Mouse (Mus musculus) MEL (cell line): ENCODE data around the gene Hs1bp3.

Source experiments
- CHD2 ChIP-seq: IDR thresholded peaks from 2 replicates; pipeline ENCODE4 v1.6.1; 2011; ENCODE audit warnings: low read length, improper control_type of control experiment
- CTCF ChIP-seq, 3 experiments: IDR thresholded peaks in 2 of 3; conservative IDR thresholded peaks in 1 of 3; 2 replicates each; pipeline ENCODE4 v1.5.1; 2011 to 2012; ENCODE audit warnings: low read length in 3 of 3, low read depth in 2 of 3, mild to moderate bottlenecking in 2 of 3, improper control_type of control experiment in 1 of 3, inconsistent platforms in 1 of 3, mixed read lengths in 1 of 3, moderate library complexity in 1 of 3; ENCODE audit not compliant: control insufficient read depth in 1 of 3, insufficient read depth in 1 of 3, poor library complexity in 1 of 3, severe bottlenecking in 1 of 3
- E2F4 ChIP-seq: IDR thresholded peaks from 2 replicates; pipeline ENCODE4 v1.6.1; 2011; ENCODE audit warnings: low read depth, low read length, improper control_type of control experiment, borderline replicate concordance
- ELF1 ChIP-seq: IDR thresholded peaks from 2 replicates; pipeline ENCODE4 v1.6.1; 2014; ENCODE audit warnings: low read depth, mild to moderate bottlenecking, inconsistent platforms, low read length, improper control_type of control experiment, moderate library complexity
- GABPA ChIP-seq: IDR thresholded peaks from 2 replicates; pipeline ENCODE4 v1.6.1; 2012; ENCODE audit warnings: low read depth, mild to moderate bottlenecking, inconsistent platforms, low read length, improper control_type of control experiment, moderate library complexity
- JUND ChIP-seq: IDR thresholded peaks from 2 replicates; pipeline ENCODE4 v1.6.1; 2011; ENCODE audit warnings: low read depth, mild to moderate bottlenecking, improper control_type of control experiment, low read length
- MAFK ChIP-seq: IDR thresholded peaks from 2 replicates; pipeline ENCODE4 v1.6.1; 2011; ENCODE audit warnings: low read depth, mild to moderate bottlenecking, low read length, improper control_type of control experiment, borderline replicate concordance
- MEF2A ChIP-seq: IDR thresholded peaks from 2 replicates; pipeline ENCODE4 v1.6.1; 2014; ENCODE audit warnings: low read depth, mild to moderate bottlenecking, inconsistent platforms, low read length, improper control_type of control experiment; ENCODE audit not compliant: poor library complexity, insufficient replicate concordance, severe bottlenecking; ENCODE audit errors: extremely low read depth
- NELFE ChIP-seq: IDR thresholded peaks from 2 replicates; pipeline ENCODE4 v1.6.1; 2011; ENCODE audit warnings: low read depth, low read length, improper control_type of control experiment
- POLR2A ChIP-seq, 2 experiments: IDR thresholded peaks; 2 replicates each; pipeline ENCODE4 v1.6.1; 2011 to 2012; ENCODE audit warnings: low read length in 2 of 2, mild to moderate bottlenecking in 2 of 2, control low read depth in 1 of 2, improper control_type of control experiment in 1 of 2, low read depth in 1 of 2, moderate library complexity in 1 of 2; ENCODE audit not compliant: control insufficient read depth in 1 of 2, insufficient read depth in 1 of 2, poor library complexity in 1 of 2
- ZNF384 ChIP-seq: IDR thresholded peaks from 2 replicates; pipeline ENCODE4 v1.6.1; 2012; ENCODE audit warnings: low read depth, mild to moderate bottlenecking, inconsistent platforms, low read length, improper control_type of control experiment

- no peak for TF ChIP-seq CTCF (IDR thresholded peaks at IDR 0.05 in 2 of 3, conservative IDR thresholded peaks at IDR 0.05 in 1 of 3; ENCODE audit: control insufficient read depth in 1 of 3, insufficient read depth in 1 of 3, low read depth in 2 of 3, low read length in 3 of 3, poor library complexity in 1 of 3, severe bottlenecking in 1 of 3)
- no peak for TF ChIP-seq ELF1
- TF ChIP-seq POLR2A (IDR thresholded peaks at IDR 0.05; ENCODE audit: control insufficient read depth in 1 of 2, insufficient read depth in 1 of 2, low read depth in 1 of 2, low read length in 2 of 2, poor library complexity in 1 of 2): no peak
- no peak for TF ChIP-seq MAFK
- no peak for TF ChIP-seq JUND
- no peak for TF ChIP-seq NELFE
- TF ChIP-seq CHD2: no peak
- TF ChIP-seq MEF2A: no peak
- TF ChIP-seq E2F4: no peak
- TF ChIP-seq GABPA: no peak
- no peak for TF ChIP-seq ZNF384
Measured at GRCm38 (mm10) chr12:8354187-8354586, 41.0 kb downstream of the Hs1bp3 start.
